Mouse (Mus musculus) urinary bladder, postnatal 36 days (tissue): ENCODE measurements around the gene Pdpr.
"Not testable (repeated sequence)": the region's sequence is repeated elsewhere in the genome, so short reads cannot be mapped to it uniquely, and the experiment has no call there.

Experiments used
- DNase-seq, 2 experiments: peaks; one replicate each; pipeline ENCODE4 v3.0.0; 2022; ENCODE audit warnings: low spot score in 2 of 2, mixed read lengths in 1 of 2

Gene Pdpr

DNA sequence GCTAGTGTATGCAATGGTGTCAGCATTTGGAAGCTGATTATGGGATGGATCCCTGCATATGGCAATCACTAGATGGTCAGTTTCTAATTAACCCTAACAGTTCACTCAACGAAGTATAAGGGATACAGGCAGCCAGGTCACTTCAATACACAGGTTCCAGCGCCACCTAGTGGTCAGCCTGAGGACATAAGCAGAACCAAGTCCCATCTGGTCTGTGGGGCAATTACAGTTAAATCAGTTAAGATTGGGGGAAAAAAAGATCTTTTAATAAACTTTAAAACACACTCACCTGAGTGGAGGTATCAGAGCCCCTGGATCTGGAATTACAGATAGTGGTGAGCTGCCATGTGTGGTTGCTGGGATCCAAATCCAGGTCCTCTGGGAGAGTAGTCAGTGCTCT is 4.3 kb upstream of the Pdpr start:
- DNase-seq = peak; percentile 43 to 68

DNA sequence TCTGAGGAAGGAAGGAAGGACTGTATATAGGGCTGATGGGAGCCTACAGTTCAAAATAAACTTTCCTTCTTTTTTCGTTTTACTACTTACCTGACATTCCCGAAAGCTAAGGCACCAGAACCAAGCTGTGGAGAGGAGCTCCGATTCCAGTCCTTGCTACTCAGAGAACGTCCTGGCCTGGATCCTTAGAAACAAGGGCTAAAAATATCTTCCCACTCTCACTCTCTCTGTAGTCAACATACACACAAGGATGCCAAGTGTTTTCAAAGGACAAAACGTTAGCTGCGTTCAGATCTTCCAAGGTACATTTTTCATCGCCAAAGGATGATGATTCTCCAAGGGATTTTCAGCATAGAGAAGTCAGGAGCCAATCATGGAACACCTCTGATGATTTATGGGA is 2.7 kb upstream of the Pdpr start:
- DNase-seq = no peak

GRCm38 (mm10) chr8:111092326-111092725 is 2.1 kb upstream of the Pdpr start, which contains the start of gene Clec18a:
Clec18a (minus strand) TSS chr8:111092426.
- DNase-seq = not testable (repeated sequence)

DNA sequence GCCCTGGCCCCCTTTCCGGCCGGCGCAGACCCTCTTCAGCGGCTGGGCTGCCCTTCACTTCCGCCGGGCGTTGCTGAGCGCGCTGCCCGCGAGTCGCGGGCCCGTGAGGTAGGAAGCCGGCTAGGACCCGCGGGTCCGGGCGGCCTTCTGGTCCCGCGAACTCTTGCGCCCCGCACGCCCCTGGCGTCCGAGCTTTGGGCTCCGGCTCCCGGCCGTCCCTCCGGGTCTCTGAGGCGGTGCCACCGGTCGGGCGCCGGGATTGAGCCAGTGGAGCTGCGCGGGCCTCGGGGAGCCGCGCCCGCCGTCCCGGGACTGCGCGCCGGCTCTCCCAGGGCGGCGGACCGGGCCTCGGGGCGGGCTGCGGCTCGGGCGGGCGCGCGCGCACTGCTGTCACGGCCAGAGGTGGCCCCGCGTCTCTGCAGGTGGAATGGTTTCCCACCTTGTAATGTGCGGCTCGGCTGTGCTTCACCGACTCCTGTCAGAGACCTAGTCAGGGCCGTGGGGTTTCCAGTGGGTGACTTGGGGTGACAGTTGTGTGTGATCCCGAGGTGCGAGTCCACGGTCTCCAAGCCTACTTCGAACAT is 381 bp downstream of the Pdpr start:
- peak in 1 of 2 experiments; percentile 4 for DNase-seq

DNA sequence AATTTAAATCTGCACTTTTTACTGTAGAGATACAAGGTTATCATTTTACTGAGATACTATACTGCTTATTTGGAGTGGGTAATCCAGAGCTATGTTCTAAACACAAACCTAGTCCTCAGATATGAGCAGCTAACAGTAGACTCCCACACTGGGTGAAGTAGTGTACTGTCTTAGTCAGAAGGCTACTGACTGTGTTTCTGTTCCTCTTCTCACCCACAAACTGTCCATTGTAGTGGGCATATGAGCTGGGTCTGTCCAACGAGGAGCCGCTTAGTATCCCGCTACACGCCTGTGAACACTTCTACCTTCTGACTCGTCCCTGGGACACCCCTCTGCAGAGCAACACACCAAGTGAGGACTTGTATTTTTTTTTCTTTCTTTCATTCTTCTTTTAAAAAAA is 20.5 kb downstream of the Pdpr start:
- no peak for DNase-seq

DNA sequence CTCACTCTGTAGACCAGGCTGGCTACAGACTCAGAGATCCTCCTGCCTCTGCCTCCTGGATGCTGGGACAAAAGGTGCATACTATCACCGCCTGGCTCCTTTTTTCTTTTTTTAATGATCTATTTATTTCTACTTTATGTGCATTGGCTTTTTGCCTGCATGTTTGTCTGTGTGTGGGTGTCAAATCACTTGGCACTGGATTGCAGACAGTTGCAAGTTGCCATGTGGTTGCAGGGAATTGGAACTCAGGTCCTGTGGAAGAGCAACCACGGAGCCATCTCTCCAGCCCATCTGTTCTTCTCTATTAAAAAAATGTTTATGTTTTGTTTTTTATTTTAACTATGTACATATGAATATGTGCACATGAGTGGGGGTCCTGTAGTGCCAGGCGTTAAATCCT is 25.1 kb downstream of the Pdpr start:
- DNase-seq = no peak

DNA sequence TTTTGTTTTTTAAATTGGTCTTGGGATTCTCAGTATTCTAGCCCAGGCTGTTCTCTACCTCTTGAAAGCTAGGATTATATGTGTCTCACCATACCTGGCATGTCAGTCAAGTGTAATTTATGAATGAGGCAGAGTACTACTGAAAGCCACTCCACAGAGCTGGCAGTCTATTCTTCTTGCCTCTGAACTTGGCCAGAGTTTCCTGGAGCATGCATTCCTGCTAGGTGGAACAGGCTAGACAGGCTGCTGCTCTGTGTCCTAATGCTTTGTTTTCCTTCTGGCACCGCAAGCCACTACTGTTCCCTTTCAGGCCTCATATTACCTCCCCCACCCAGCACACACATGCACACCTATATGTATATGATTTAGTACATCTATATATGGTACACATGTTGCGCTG is 36.3 kb downstream of the Pdpr start:
- DNase-seq = peak in 1 of 2 experiments; percentile 6

GRCm38 (mm10) chr8:111142521-111142920 is 48.1 kb downstream of the Pdpr start:
- no peak for DNase-seq

DNA sequence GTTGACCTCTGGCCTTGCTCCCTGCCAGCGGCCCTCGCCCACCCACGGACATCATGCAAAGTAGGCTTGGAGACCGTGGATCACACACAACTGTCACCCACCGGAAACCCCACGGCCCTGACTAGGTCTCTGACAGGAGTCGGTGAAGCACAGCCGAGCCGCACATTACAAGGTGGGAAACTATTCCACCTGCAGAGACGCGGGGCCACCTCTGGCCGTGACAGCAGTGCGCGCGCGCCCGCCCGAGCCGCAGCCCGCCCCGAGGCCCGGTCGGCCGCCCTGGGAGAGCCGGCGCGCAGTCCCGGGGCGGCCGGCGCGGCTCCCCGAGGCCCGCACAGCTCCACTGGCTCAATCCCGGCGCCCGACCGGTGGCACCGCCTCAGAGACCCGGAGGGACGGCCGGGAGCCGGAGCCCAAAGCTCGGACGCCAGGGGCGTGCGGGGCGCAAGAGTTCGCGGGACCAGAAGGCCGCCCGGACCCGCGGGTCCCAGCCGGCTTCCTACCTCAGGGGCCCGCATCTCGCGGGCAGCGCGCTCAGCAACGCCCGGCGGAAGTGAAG is 50.5 kb downstream of the Pdpr start:
- DNase-seq = peak in 1 of 2 experiments; percentile 7

DNA sequence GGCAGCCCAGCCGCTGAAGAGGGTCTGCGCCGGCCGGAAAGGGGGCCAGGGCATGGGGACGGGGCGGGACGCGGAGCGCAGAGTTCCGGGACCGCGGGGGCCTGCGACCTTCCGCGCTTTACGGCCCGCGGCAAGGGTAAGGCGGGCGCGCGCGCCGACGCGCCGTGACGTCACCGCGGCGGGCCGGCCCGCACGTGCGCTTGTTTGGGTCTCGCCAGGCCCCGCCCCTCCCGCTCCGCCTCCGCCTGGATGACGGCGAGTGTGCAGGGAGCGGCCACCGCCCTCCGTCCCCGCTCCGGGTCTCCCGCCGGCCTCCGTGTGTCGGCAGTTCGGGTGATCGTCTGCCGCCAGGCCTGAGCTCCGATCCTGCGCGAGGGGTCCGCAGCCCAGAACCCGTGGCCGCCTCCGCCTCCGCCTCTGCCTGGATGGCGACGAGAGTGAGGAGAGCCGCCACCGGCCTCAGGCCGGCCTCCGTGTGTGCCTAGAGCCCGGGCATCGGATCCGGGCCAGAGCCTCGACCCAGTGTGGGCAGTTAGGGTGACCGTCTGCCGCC is 51.1 kb downstream of the Pdpr start:
- DNase-seq = peak; percentile 92 to 94

- no peak for DNase-seq
Observed at GRCm38 (mm10) chr8:111155721-111156436, 61.4 kb downstream of the Pdpr start.

DNA sequence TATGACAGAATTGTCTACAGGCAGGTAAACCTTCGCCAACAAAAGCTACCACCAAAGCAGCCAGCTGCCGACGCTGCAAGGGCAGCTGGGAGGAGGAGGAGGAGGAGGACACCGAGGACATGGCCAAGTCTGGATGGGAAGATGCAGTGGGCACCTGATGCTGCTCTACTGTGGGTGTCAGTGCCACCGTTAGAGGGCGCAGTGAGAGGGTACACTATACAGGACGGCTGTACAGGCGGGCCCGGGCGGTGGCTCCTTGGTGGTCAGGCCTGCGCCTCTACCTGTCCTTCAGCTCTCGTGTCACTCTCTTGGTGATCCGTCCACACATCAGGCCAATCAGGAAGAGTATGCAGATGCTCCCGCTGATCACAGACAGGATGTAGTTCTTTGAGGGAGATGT is 63.2 kb downstream of the Pdpr start:
- peak; percentile 28 to 30 for DNase-seq

DNA sequence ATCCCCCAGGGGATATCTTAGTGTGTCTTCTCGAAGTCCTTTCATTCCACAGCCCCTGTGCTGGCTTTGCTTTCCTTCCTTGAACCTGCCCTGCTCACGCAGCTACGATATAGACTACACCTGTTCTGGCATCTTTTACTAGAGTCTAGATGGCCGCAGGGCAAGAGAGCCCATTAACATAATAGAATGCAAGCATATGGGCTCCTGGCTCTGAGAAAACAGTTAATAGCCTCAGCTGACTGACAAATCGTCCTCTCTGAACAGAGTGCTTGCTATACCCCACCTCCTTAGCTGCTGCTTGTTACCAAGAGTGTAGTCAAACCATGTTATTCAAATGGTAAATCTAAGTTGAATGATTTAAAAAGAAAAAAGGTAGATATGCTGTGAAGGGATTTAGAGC is 77.2 kb downstream of the Pdpr start:
- DNase-seq = no peak

DNA sequence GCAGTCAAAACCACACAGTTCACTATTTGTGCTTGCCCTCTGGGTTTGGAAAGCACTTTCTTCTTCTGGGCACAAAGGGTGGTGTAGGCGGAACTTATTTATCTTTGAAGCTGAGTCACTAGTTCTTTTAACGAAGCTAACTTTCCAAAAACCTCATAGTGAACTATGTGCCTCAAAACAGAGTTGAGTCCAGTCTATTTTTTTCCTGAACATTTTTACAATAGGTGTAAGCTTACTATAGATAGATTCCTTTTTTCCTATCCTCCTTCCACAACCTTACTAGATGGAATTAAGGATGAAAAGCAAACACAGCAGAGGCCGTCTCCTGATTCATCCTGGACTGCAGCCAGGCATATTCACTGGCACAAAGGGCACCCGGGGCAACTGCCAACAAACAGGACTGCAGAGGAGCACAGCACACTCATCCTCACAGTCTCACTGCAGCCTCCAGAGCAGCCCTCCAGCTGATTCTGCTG is 91.1 kb downstream of the Pdpr start:
- DNase-seq = peak; percentile 56 to 79
